Mouse (Mus musculus) CH12F3 (cell line): ENCODE results near the gene Dpp3.
"Not testable (repeated sequence)": the region's sequence is repeated elsewhere in the genome, so short reads cannot be mapped to it uniquely, and the experiment has no call there.

Experiments used
- in situ Hi-C: fragments of 300-500 bp; cut with MboI; formaldehyde crosslinking; loops from 2 replicates; pipeline ENCODE4 v1.14.3; 2020; ENCODE audit warnings: low sequenced_read_pairs

Dpp3 gene

DNA sequence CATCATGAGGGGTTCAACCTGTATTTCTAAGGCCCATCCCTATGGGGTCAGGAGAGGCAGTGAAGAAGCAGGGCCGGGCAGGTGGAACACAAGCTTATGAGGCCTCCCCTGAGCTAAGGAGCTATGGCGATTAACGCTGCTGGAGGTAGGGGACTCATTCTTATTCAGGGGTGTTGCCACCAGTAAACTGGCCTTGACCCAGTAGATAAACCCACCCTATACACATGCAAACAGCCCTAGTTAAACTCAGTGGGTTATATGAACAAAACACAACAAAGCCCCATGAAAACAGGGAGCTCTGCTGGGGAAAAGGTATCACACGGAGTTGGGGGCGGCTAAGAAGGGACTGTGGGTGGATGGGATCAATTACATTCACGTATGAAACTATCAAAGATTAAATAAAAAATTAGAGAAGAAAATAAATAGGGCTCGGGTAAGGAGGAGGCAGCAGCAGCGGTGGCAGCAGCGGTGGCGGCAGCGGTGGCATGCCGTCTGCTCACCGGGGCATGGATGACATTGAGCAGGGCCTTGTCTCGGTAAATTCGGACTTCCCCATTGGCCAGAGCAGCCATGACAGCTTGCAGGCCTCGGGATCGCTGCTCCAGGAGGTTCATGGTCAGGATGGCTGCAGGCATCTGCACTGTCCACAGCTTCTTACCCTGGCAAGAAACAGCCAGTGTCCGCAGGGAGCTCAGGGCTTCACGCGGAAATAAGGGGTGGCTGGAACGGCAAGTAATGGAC lies 31.1 kb downstream of the Dpp3 start:
- in situ Hi-C loops = no loop called here

GRCm38 (mm10) chr19:4891798-4892197 lies 36.3 kb downstream of the Dpp3 start:
- in situ Hi-C loops = no loop called here

DNA sequence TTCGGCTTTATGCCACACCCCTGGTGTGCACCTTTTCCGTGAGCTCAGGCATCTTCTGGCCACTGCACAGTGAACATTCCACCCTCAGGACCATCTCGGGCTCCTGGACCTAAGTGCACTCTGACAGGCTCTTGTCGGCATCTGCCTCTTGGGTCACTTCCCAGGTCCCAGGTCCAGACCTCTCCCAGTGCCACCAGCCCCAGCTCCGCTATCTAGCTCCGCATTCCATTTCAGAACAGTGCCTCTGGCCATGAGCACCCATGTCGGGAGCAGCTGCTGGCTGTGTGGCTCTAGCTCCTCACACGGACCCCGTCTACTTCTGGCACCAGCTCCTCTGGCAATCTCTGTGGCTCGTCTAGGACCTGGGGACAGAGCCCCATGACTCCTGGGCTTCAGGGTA lies 38.3 kb downstream of the Dpp3 start:
- in situ Hi-C loops = no loop called here

GRCm38 (mm10) chr19:4883961-4884360 lies 44.1 kb downstream of the Dpp3 start:
- in situ Hi-C loops = no loop called here

DNA sequence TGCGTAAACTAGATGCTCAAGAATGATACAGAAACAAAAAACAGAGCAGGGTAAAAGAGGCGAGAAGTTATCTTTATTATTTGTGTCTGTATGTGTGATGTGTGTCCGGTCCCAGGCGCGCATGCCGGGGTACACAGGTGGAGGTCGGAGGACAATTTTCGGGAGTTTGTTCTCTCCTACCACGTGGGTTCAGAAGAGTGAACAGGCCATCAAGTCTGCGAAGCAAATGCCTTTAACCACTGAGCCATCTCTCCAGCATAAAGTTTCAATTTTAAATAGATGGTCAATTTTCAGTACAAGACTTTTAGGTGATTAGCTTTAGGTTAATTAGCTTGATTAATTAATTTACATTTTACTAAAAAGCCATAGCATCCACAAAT lies 48.8 kb downstream of the Dpp3 start:
- in situ Hi-C loops = no loop called here

DNA sequence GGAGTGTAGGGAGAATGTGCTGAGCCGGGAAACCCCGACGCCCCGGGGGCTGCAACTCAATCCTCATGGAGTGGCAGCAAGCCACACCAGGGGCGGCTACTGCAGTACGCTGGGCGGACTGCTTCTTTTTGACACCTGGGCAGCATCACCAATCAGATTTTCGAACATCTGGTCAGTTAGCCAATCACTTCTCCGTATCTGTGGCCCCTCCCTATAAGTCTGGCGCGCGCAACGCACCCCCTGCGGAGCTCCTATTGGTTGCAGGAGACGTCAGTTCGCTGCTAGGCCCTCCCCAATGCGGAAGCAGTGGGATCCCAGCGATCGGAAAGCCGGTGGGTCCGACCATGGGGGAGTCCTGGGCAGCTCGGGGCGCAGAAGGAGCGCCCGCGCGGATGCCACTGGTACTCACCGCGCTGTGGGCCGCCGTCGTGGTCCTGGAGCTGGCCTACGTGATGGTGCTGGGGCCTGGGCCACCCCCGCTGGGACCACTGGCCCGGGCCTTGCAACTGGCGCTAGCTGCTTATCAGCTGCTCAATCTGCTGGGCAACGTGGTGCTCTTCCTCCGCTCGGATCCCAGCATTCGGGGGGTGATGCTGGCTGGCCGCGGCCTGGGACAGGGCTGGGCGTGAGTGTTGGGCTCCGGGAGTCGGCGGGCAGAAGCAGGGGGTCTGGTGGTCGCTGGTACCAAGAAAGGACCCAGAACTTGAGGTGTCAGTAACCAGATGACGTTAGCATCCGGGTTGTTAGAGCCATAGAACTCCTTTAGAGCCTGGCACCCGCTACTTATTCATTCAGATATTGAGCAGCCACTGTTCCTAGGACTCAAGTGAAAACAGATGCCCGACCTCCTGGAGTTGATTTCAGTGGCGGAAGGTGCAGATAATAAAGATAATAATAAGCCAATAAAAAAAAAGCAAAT lies 49.4 kb downstream of the Dpp3 start, which contains the start of gene Zdhhc24:
TSS of gene Zdhhc24 (plus strand) at position 264 of the 919 bp plus-strand sequence.
- in situ Hi-C loops = no loop called here

- in situ Hi-C loops = no loop called here
Measured at GRCm38 (mm10) chr19:4877785-4878184, 50.3 kb downstream of the Dpp3 start, which contains the start of gene Actn3. TSS of gene Actn3 (minus strand) at chr19:4877909.

DNA sequence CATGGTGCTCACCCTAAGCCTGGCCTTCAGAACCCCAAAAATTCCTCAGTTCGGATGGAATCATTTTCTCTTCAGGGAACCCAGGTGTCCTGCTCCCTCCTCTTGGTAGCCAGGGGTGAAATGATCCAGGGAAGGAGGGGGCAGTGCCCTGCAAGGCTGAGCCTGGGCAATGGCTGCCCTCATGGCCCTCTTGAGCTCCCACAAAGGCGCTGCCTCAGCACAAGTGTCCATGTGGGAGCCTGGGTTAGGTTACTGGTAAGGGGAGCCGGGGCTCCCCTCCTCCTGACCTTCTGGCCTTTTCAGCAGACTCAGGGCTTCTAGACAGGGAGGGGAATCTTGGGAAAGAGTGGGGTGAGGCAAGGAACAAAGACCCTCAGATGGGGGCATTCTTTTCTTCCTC lies 51.3 kb downstream of the Dpp3 start:
- in situ Hi-C loops = no loop called here

- in situ Hi-C loops = no loop called here
Measured at GRCm38 (mm10) chr19:4876241-4876640, 51.8 kb downstream of the Dpp3 start.

DNA sequence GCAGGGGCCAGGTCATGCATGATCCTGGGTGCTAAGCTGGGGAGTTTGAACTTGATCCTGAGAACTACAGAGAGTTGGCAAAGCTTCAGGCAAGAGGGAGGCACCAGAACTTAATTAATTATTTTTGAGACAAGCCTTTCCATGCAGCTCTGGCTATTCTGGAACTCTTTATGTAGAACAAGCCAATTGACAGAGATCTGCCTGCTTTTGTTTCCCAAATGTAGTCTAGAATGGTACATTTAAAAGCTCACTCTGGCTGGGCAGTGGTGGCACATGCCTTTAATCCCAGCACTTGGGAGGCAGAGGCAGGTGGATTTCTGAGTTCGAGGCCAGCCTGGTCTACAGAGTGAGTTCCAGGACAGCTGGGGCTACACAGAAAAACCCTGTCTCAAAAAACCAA lies 53.5 kb downstream of the Dpp3 start:
- in situ Hi-C loops = not testable (repeated sequence)

GRCm38 (mm10) chr19:4865147-4865546 lies 62.9 kb downstream of the Dpp3 start:
- in situ Hi-C loops = no loop called here

DNA sequence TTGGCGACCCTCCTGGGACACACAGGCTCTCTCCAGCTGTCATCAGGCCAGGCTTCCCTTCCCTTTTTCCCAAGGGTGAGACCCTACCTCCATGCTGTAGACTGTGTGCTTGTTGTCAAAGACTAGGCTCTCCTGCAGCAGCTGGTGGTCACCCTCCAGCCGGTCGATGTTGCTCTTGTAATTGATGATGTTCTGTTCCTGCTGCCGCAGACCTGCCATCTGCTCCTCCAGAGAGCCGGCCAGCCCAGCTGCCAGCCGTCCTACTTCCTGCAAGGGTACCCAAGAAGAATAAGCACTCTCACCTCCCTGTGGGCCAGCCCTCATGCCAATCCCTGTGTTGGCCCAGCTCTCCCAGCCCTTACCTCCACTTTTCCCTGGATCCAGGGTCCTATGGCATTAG lies 65.0 kb downstream of the Dpp3 start:
- in situ Hi-C loops = no loop called here

DNA sequence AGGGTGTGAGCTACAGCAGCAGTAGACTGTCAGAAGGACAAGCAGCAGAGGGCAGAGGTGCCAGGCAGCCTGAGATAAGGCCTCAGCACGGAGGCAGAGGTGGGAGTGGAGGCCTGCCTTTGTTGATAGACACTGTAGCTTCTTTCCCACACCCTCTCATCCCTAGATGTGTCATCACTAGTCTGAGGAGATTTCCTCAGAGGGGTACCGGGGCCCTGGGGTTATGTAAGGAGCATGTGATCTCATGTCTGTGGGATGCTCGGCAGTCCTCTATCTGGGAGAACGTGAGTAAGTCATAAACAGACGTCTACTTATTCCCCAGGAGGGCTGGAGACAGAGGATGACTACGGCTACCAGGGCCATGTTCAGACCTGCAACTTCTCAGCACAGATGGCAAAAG lies 69.0 kb downstream of the Dpp3 start:
- in situ Hi-C loops = no loop called here
